Mouse (Mus musculus): Measurements from ENCODE around the gene Naa10.

- TF ChIP-seq GATA1 (IDR thresholded peaks at IDR 0.05; ENCODE audit: borderline replicate concordance, low read length) (no peak), FLI1 (IDR thresholded peaks at IDR 0.05; ENCODE audit: low read length) (no peak)
Observed at GRCm38 (mm10) chrX:73930402-73931062, 8.8 kb upstream of the Naa10 start, which contains the start of gene Renbp.
